Mouse (Mus musculus): ENCODE measurements around the gene Mt3.
A peak's percentile ranks its signal among the peaks of the same experiment; 100 is the strongest.

Mt3 gene

DNA sequence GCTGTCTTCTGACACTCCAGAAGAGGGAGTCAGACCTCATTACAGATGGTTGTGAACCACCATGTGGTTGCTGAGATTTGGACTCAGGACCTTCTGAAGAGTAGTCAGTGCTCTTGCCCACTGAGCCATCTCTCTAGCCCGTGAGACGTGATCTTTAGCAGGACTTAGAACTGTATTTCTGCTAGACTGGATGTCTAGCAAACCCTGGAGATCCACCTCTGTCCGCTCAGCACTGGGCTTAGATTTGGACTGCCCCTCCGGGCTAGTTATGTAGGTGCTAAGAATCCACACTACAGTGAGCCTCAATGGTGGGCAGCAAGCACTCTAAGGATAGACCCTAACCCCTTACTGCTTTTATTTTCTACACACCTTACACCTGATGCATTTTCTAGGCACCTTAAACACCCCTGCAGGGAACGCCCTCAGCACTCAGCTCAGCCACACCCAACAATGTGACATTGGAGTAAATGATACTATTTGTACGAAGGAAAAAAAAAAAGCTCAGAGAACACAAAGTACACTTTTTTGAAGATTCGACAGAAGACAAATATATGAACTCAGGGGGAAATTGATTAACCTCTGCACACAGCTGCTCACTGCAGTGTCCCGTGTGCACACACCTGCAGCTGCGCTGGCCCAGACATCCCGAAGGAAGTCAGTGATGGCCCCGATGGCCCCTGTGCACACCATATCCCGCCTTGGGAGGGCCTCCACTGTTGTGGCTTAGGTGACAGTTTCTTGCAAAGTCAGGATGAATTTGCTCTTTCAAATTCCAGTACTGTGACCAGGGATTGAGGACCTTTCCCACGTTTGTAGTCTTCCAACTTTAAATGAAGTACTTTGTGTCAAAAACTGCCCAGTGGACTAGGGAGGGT lies 29.9 kb downstream of the Mt3 start:
- no peak for DNase-seq (ENCODE audit: extremely low read depth, insufficient read length, low spot score)

DNA sequence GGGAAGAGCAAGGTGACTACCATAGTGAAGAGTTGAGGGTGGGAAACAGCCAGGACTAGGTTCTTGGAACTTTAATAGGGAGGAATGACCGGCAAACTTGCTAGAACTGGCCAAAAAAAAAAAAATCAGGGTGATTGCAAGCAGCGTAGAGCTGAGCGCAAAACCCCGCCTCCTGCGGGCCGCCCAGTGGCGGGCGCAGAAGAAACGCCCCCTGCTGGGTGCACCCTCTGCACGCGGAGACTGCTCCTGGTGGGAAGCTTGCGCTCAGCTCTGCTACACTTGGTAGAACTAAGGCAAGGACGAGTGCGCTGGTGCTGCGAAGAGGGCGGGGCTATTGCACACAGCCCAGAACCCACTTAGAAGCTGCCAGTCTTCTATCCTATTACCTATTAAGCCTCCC lies 30.7 kb downstream of the Mt3 start:
- DNase-seq (ENCODE audit: extremely low read depth, insufficient read length, low spot score): peak; percentile 88

DNA sequence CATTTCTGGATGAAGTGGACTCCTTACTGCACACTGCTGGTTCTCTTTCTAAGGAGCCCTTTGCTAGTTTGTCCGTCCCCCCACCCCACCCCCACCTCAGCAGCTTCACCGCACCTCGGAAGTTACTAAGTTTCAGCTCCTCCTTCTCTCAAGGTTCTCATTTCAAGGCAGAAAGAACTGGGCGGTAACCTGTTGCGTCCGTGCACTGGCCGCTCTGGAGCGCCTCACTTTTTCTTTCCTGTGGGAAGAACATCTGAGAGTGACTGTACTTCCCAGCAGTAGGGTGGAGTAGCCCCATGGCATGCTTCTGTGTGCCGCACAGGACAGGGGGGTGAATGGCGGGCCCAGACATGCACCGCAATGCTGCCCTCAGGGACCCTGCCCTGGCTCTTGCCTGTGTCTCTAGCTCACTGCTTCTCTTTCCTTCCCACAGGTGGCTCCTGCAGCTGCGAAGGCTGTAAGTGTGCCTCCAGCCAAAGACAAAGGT lies 32.0 kb downstream of the Mt3 start:
- DNase-seq (ENCODE audit: extremely low read depth, insufficient read length, low spot score): no peak

DNA sequence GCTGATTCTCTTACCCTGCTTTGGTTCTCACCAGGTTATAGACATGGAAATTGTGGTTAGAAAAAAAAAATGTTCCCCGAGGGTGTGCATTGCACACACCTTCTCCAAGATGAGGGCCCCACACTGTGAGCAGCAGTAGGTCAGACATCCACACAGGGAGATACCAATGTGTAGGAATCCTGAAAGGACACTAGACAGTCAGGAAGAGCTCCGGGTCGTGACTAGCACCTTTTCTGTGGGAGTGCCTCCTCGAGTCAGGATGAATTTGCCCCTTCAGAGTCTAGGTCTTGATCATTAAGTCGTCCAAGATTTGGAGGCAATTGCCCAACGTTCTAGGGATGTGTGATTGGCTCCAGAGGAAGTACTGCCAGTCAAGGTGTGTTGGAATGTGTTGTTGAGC lies 33.4 kb downstream of the Mt3 start:
- DNase-seq (ENCODE audit: extremely low read depth, insufficient read length, low spot score): no peak

DNA sequence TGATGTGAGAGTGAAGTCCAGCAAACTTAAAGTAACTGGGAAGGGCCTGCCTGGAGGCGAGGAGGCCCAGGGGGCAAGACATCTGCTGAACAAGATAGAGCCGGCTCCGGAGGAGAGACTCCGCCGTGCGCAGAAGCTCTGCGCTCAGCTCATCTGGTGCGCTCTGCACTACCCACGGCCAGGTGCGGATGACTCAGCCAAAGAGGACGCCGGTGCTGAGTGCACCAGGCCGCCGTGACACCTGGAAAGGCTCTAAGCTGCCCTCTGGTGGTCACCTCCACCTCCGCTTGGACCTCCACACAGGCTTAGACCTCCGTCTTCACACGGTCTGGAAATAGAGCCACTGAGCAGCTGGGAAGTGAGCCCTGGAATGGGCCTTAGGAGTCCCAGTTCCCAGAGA lies 34.1 kb downstream of the Mt3 start:
- DNase-seq (ENCODE audit: extremely low read depth, insufficient read length, low spot score): peak; percentile 32

DNA sequence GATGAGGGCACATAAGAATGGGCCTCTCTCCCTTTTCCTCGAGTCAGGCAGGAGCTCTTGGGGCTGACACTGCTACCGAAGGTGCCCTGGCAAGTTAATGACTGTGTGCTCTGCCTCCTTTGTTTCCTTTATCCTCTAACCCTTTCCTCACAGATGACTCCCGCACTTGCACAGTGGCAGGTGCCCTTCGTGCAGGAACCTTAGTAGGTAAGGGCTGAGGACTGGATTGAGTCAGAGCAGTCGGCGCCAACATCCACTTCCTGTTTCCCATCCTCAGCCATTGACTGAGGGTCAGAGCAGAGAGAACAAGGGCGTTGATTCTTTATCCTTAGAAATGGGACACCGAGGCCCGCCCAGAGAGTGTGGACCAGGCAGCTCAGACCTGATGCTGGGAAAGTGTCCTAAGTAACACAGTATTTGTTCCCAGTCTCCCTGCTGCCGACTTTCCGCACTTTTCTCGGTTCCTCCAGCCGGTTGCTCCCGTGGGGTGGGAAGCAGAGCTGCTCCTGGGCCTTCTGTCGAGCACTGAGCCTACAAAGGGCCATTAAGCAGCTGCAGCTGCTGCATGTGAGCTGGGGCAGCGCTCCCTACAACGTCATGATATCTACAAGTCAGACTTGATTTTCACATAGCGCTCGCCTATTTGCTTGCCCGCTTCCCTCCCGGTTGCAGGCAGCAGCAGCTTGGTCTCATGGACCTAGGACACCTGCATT lies 35.0 kb downstream of the Mt3 start:
- no peak for DNase-seq (ENCODE audit: extremely low read depth, insufficient read length, low spot score)

DNA sequence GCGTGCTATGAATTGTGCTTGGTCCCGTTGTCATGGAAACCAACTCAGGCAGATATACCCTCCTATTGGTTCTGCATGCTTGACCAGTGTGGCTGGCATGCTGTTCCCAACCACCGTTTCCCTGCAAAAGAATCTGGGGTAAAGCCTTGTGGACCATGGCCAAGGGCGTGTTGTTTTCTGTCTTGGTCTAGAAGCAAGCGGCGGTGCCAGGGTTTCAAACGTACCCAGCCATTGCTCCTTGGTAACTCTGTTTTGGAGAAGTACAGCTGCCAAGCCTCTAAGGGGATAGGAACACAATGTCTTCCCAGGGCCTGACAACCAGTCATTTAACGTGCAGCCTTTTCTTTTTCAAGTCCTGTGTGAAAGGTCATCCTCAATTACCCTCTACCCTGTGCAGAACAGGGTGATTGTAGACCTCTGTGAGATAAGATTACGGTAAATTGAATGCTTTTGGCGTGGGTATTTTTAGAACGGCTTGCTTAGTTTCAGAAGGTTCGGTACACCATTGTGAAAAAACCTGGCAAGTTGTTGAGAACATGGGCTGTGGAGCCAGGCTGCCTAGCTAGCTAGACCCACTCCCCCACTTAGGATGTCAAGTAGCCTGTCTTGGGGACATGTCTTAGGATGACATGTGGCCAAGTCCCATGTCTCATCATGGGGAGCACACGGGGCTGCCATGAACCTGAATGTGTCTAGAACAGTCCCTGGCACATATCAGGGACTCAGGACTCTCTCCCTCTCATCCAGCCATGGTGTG lies 37.0 kb downstream of the Mt3 start:
- no peak for DNase-seq (ENCODE audit: extremely low read depth, insufficient read length, low spot score)

DNA sequence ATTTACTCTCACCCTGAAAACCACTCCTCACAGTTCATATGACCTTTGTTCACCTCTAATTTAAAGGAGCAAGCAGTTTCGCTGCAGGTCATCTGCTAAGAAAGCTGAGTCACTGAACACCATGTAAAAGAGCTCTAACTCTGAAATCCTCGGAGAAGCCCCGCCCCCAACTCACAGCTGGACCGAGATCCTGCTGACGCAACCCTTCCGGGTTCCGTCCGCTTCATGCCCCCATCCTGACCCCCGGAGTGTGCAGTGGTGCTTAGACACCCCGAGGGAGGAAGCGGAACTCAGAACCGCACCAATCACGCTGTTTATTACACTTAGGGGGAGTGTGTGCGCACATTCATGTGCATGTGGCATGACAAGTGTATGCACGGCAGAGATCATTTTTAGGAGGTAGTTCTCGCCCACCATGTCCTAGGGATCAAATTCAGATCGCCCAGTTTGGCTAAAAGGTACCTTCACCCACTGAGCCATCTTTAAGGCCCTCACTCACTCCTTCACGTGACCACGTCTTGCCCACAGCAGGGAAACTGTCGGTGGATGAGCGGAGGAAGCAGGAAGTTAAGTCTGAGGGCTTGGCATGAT lies 38.8 kb downstream of the Mt3 start:
- no peak for DNase-seq (ENCODE audit: extremely low read depth, insufficient read length, low spot score)

DNA sequence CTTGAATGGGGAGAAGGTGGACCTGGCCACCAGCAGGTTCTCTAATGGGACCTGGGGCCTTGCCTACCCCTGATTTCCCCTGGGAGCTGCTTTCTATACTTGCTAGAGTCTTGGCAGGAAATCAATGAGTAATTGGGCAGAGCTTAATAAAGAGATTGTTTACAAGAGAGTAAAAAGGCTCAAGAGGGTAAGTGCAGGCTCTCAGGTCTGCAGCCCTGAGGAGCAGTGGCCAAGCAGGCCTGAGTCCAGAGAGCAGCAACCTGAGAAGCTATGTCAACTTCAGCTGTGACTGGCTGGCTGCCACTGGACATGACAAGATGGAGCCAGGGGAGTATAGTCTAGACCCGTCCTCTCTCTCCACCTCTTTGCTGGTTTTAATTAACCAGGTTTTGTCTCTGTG lies 40.5 kb downstream of the Mt3 start:
- DNase-seq (ENCODE audit: extremely low read depth, insufficient read length, low spot score): no peak

DNA sequence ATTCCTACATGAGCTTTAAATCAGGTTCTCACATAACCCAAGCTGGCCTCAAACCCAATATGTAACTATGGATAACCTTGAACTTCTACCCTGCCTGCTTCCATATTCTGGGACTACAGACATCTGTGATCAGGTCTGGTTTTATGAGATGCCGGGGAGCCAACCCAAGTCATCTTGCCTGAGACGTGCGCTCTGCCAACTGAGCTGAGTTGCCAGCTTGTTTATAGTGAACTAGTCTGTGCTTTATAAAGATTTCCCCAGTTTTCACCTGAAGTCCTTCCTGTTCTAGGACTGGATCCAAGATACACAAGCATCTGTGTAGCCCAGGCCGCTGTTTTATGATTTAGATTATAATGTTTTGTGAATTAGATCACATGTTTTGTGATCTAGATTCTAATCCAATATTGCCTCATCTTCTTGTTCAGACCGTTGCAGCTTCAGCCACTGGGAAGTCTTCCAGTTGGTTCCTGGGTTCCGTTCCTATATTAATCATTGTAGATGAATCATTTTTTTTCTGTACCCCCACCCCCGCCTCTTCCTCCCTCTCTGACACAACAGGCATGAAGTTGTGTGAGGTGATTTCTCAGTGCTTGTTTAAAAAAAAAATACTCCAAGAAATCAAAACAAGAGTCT lies 42.3 kb downstream of the Mt3 start:
- peak; percentile 62 for DNase-seq (ENCODE audit: extremely low read depth, insufficient read length, low spot score)

DNA sequence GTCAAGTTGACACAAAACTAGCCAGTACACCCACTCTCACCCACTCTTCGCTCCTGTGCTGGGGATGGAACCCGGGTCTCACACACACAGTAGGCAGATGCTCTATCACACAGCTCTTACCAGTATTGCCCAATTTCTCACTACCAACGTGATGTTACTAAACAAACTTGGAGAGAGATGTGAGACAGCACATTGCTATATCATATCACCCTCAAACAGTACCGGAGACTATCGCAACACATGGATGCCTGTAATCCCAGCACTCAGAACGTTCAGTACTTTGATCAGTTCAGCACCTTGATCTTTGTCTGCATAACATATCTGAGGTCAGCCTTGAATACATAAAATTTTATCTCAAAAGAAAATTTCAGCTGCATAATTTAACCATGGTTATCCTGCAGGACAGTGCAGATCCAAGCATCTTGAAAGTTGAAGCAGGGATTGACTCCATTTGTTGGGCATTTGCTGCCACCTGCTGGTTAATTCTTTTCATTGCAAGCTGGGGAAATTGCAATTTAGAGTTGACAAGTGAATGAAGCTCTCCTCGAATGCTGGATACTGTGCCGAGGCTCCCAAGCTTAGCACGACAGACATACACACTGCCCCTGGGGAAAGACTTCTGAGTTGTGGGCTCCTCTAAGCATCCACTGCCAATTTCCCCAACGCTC lies 46.9 kb downstream of the Mt3 start:
- peak; percentile 30 for DNase-seq (ENCODE audit: extremely low read depth, insufficient read length, low spot score)
